Mouse (Mus musculus): ENCODE data around the gene Sh2d2a. TPM values are rescaled to one million over a fixed set of nuclear protein-coding genes. Genes with fewer than 3 reads are reported as not detected.
"Not testable (repeated sequence)": the region's sequence is repeated elsewhere in the genome, so short reads cannot be mapped to it uniquely, and the experiment has no call there.

Gene Sh2d2a
- polyA plus RNA-seq, 1 experiment from 2014 or later: not detected

DNA sequence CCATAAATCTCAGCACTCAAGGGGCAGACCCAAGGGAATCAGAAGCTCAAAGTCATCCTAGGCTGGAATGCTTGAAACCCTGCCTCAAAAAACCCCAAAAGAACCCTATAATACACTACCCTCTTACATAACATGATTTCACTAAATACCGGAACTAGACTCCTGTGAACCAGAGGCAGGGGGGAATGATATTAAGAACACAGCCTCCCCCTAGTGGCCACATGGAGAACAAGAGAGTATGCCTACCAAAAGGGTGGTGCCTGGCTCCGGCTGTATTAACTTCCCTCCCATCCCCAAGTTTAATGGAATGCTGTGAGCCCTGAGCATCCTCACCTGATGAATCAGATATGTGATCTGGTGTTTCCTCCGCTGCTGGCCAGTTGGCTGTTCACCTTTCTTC is 13.3 kb downstream of the Sh2d2a start:
- no peaks in the 10 kb centered on the region for H3K9me3 ChIP-seq
- H3K27ac ChIP-seq (replicated peaks): no peak overlapping the region
- H3K9ac ChIP-seq: no peak overlapping the region
- ATAC-seq (ENCODE audit: low read depth): 0 out of 2 replicates have a peak, but pooled peaks have one; percentile 36
- no peaks in the 10 kb centered on the region for H3K27me3 ChIP-seq
- no peak overlapping the region for H3K4me3 ChIP-seq
- 0 out of 2 replicates have a peak, but pooled peaks cover 4% of the 10 kb centered on the region for H3K4me1 ChIP-seq (replicated peaks)
- WGBS: 35% methylated on average over 3 of the region's 3 CpGs
- no peak overlapping the region for H3K4me2 ChIP-seq
- peaks cover 72% of the 10 kb centered on the region for H3K36me3 ChIP-seq

DNA sequence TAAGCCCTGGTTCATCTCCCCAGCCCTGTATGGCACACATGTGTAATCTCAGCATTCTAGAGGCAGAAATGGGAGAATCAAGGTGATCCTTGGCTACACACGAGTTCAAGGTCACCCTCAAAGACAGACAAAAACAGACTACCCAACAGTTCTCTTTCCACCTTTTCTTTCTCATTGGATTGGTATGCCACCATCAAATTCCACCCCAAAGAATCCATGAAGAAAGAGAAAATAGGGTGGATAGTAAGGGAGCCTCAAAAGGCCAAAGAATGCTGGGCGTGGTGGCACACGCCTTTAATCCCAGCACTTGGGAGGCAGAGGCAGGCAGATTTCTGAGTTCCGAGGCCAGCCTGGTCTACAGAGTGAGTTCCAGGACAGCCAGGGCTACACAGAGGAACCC is 17.6 kb downstream of the Sh2d2a start:
- H3K27ac ChIP-seq (replicated peaks); H3K4me3 ChIP-seq; H3K9ac ChIP-seq; ATAC-seq (ENCODE audit: low read depth); H3K9me3 ChIP-seq; H3K4me1 ChIP-seq (replicated peaks); H3K4me2 ChIP-seq; H3K27me3 ChIP-seq: not testable (repeated sequence)
- peaks cover 79% of the 10 kb centered on the region for H3K36me3 ChIP-seq
- 96% methylated on average over 4 of the region's 4 CpGs for WGBS

DNA sequence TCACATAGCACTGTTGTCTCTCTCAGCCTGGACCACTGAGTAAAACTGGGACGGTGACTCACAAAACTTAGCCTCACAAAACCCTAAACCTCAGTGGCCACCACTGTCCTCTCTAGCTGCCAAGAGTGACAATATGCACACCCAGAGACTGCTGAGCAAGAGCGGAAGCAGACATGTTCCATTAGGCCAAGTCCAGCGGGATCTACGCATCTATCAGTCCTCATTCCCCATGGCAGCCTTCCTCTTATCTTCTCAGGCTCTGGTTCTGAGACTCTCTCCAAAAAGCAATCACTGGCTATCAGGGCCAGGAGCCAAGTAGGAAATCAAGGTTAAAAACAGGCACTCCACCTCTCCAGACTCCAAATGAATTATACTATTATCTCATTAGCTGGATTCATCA is 31.2 kb downstream of the Sh2d2a start:
- WGBS: 85% methylated on average over 4 of the region's 4 CpGs
- Histone ChIP-seq H3K36me3 (peaks cover 27% of the 10 kb centered on the region), H3K9ac (no peak overlapping the region), H3K27ac (replicated peaks) (no peak overlapping the region), H3K4me2 (no peak overlapping the region), H3K4me1 (replicated peaks) (peaks cover 4% of the 10 kb centered on the region), H3K27me3 (no peaks in the 10 kb centered on the region), H3K9me3 (no peaks in the 10 kb centered on the region), H3K4me3 (no peak overlapping the region)
- ATAC-seq (ENCODE audit: low read depth): no peak

DNA sequence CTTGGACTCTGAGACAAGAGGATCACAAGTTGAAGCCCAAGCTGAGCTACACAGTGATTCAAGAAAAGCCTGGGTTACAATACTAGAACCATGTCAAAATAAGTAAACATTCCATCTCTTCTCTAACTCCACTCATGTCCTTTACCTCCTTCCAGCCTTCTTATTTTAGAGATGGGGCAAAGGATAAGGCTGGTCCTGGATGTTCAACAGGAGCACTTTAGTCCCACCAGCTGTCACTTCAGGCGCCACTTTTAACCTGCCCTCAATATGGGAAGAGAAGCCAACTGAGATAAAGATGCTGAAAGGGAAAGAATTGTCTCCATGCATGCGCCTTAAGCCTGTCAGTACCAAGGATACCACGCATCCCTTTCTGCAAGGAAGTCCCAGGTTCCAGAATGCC is 37.7 kb downstream of the Sh2d2a start:
- Histone ChIP-seq H3K9me3 (no peaks in the 10 kb centered on the region), H3K36me3 (peaks cover 16% of the 10 kb centered on the region), H3K4me2 (peak overlapping the region; percentile 98), H3K9ac (peak overlapping the region; percentile 97), H3K27ac (replicated peaks) (no peak overlapping the region), H3K4me1 (replicated peaks) (peaks cover 22% of the 10 kb centered on the region), H3K27me3 (no peaks in the 10 kb centered on the region), H3K4me3 (peak overlapping the region; percentile 99)
- no peak for ATAC-seq (ENCODE audit: low read depth)
- WGBS: 5% methylated on average over 3 of the region's 3 CpGs

DNA sequence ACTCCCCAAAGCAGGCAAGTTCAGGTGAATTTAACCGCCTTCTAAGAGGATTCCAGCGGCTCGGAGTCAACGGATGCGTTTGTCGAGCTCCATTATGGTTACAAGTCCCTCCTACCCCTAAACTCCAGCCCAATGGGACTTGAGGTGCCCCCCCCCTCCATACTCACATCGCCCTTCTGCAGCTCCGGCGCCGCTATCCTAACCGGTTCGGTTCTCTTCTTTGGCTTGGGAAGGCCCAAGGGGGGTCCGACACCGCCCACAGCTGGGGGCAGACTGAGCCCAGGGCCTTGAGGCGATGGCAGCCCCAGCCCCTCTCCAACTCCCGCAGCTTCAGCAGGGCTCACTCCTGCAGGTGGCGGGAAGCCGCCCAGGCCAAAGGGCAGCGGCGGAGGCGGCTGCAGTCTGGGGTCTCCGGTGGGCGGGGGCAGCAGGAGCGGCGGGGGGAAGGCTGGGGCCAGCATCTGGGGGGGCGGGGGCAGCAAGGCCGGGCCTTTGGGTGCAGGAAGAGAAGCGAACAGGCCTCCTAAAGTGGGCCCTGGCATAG is 38.2 kb downstream of the Sh2d2a start:
- no peaks in the 10 kb centered on the region for H3K27me3 ChIP-seq
- peak overlapping the region; percentile 97 for H3K9ac ChIP-seq
- peak overlapping the region; percentile 99 for H3K4me3 ChIP-seq
- WGBS: under 1% methylated on average over 22 of the region's 28 CpGs
- peak overlapping the region; percentile 98 for H3K4me2 ChIP-seq
- peaks cover 22% of the 10 kb centered on the region for H3K4me1 ChIP-seq (replicated peaks)
- peaks cover 13% of the 10 kb centered on the region for H3K36me3 ChIP-seq
- peak; percentile 17 for ATAC-seq (ENCODE audit: low read depth)
- peak overlapping the region; percentile 89 for H3K27ac ChIP-seq (replicated peaks)
- no peaks in the 10 kb centered on the region for H3K9me3 ChIP-seq

DNA sequence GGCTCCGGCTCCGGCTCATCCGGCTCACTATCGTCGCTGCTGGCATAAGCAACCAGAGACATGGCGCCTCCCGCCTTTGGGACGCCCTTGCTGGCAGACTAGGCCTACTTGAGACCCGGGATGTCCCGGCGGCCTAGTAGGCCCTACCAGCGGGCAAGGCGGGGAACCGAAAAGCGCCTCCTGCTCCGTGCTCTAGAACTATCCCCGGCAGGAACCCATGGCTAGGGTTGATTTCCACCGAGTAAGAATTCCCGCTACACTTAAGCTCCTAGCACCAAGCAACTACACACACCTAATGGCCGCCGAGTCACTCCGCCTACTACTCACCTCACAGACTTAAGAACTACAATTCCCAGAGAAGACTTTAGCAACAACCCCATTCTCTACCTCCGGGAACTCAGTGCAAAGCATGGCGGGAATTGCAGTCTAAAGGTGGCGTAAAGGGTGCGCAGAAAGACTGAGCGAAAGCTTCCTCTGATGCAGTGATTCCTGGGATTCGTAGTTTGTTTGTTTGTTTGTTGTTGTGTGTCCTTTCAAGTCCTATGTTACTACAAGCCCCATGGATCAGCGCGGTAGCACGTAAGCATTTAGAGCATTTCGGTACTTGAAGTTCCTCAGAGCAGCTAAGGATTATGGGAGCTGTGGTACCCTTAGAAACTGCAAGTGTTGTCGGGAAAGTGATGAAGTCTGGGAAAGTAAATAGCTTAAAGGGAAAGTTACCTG is 38.9 kb downstream of the Sh2d2a start, which contains the start of gene Prcc:
Gene Prcc, minus strand, starts transcription at position 328 of the 723 bp plus-strand sequence.
- no peaks in the 10 kb centered on the region for H3K27me3 ChIP-seq
- peak within 1 kb of the TSS; percentile 99 for H3K4me3 ChIP-seq
- WGBS: 1% methylated on average over 33 of the region's 33 CpGs
- H3K9ac ChIP-seq: peak within 1 kb of the TSS; percentile 97
- H3K4me2 ChIP-seq: peak within 1 kb of the TSS; percentile 98
- ATAC-seq (ENCODE audit: low read depth): peak; percentile 98
- no peaks in the 10 kb centered on the region for H3K9me3 ChIP-seq
- H3K27ac ChIP-seq (replicated peaks): peak within 1 kb of the TSS; percentile 89
- peaks cover 22% of the 10 kb centered on the region for H3K4me1 ChIP-seq (replicated peaks)
- peaks cover 7% of the 10 kb centered on the region for H3K36me3 ChIP-seq

DNA sequence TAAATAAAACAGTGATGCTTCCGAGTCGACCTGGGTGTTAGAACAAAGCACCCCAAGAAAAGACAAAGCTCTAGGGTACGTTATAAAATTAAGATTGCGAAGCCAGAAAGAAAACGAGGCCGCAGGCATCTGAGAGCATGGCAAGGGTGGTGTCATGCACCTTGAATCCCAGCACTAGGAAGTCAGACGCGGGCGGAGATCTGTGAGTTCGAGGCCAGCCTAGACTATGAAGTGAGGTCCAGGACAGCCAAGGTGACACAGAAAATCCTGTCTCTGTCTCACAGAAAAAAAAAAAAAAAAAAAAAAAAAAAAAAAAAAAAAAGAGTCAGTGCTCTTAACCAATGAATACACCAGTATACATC is 39.4 kb downstream of the Sh2d2a start:
- H3K27me3 ChIP-seq: no peaks in the 10 kb centered on the region
- H3K4me1 ChIP-seq (replicated peaks): peaks cover 22% of the 10 kb centered on the region
- H3K4me2 ChIP-seq: peak overlapping the region; percentile 51
- H3K9me3 ChIP-seq: no peaks in the 10 kb centered on the region
- ATAC-seq (ENCODE audit: low read depth): peak; percentile 29; the same call in 1 of the 2 replicates
- no peak overlapping the region for H3K27ac ChIP-seq (replicated peaks)
- H3K9ac ChIP-seq: peak overlapping the region; percentile 64
- 20% methylated on average over 10 of the region's 10 CpGs for WGBS
- H3K36me3 ChIP-seq: 0 out of 2 replicates have a peak, but pooled peaks cover 3% of the 10 kb centered on the region
- peak overlapping the region; percentile 99 for H3K4me3 ChIP-seq

DNA sequence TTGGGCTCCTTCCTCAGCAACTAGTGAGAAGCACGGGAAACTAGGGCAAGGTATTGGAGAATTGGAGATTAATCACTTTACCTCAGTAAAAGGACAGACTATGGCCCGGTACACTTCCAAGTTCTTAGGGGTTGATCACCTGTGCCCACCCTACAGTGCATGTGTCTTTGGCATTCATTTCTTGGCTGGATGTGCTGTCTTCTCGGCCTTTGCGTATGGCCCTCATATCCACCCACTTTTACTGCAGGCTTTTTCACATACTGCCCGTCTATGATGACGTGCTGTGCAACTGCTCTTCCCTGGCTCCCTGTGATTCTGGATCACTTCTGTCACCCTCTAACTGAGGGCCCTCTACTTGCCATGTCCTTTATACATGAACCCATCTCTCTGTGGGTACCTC is 39.9 kb downstream of the Sh2d2a start:
- 86% methylated on average over 6 of the region's 6 CpGs for whole genome bisulfite sequencing
- peaks cover 22% of the 10 kb centered on the region for H3K4me1 ChIP-seq (replicated peaks)
- H3K27ac ChIP-seq (replicated peaks): no peak overlapping the region
- no peaks in the 10 kb centered on the region for H3K27me3 ChIP-seq
- no peak overlapping the region for H3K9ac ChIP-seq
- H3K4me3 ChIP-seq: peak overlapping the region; percentile 99
- no peaks in the 10 kb centered on the region for H3K9me3 ChIP-seq
- 0 out of 2 replicates have a peak, but pooled peaks cover 3% of the 10 kb centered on the region for H3K36me3 ChIP-seq
- ATAC-seq (ENCODE audit: low read depth): 0 out of 2 replicates have a peak, but pooled peaks have one; percentile 1
- H3K4me2 ChIP-seq: peak overlapping the region; percentile 51

DNA sequence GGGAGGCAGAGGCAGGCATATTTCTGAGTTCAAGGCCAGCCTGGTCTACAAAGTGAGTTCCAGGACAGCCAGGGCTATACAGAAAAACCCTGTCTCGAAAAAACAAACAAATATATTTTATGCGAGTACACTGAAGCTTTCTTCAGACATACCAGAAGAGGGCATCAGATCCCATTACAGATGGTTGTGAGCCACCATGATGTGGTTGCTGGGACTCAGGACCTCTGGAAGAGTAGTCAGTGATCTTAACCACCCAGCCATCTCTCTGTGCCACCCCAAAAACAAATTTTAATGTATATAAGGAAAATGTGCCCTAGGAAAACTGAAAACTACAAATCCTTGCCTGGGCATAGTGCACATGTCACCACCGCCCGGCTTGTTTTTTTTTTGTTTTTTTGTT is 40.8 kb downstream of the Sh2d2a start:
- H3K4me2 ChIP-seq; H3K36me3 ChIP-seq; H3K9me3 ChIP-seq; H3K27ac ChIP-seq (replicated peaks); H3K27me3 ChIP-seq; ATAC-seq (ENCODE audit: low read depth); H3K4me3 ChIP-seq; H3K9ac ChIP-seq: not testable (repeated sequence)
- 80% methylated on average over 4 of the region's 4 CpGs for WGBS
- H3K4me1 ChIP-seq (replicated peaks): peaks cover 20% of the 10 kb centered on the region

DNA sequence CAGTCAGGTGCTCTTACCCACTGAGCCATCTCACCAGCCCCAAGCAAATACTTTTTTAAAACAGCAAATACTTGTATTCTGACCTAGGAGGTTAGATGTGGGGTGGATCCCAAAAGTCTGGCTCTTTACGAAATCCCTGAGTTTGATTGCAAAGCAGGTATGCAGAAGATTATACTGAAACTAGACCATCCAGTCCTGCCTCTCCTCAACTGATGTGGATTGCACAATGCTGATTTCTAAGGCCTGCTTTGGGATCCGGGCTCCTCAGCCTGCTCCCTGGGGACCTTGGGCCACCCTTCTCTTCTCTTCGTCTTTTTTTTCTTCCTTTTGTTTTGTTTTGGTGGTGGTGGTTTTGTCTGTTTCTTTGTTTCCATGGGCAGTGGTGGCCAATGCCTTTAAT is 44.9 kb downstream of the Sh2d2a start:
- Histone ChIP-seq H3K27ac (replicated peaks) (no peak overlapping the region), H3K9ac (no peak overlapping the region), H3K36me3 (no peaks in the 10 kb centered on the region), H3K27me3 (no peaks in the 10 kb centered on the region), H3K9me3 (no peaks in the 10 kb centered on the region), H3K4me2 (no peak overlapping the region), H3K4me1 (replicated peaks) (no peaks in the 10 kb centered on the region), H3K4me3 (no peak overlapping the region)
- ATAC-seq (ENCODE audit: low read depth): no peak
- 58% methylated on average over 3 of the region's 3 CpGs for WGBS

DNA sequence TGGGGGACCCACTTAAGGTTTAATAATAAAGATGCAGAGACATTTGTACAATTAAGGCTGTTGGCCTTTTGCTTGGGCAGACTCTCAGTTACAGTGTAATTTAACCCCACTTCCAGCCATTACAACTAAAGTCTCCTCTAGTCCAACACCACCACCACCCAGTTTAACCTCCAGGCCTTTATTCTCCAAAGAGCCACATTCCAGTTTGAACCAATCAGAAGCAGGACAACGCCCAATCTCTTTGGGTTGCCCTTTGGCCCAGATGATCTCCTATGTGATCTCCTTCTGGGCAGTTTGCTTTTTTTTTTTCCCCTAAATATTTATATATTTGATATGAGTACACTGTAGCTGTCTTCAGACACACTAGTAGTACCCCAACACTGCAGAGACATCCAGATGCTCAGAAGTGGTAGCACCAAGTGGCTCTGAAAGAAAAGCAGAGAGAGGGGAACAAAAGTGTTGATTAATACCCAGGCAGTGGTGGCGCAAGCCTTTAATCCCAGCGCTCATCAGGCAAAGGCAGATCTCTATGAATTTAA is 46.9 kb downstream of the Sh2d2a start:
- no peaks in the 10 kb centered on the region for H3K27me3 ChIP-seq
- no peak overlapping the region for H3K27ac ChIP-seq (replicated peaks)
- no peak for ATAC-seq (ENCODE audit: low read depth)
- no peaks in the 10 kb centered on the region for H3K36me3 ChIP-seq
- 79% methylated on average over 3 of the region's 3 CpGs for WGBS
- no peak overlapping the region for H3K9ac ChIP-seq
- no peak overlapping the region for H3K4me3 ChIP-seq
- H3K4me2 ChIP-seq: no peak overlapping the region
- H3K9me3 ChIP-seq: no peaks in the 10 kb centered on the region
- no peaks in the 10 kb centered on the region for H3K4me1 ChIP-seq (replicated peaks)

DNA sequence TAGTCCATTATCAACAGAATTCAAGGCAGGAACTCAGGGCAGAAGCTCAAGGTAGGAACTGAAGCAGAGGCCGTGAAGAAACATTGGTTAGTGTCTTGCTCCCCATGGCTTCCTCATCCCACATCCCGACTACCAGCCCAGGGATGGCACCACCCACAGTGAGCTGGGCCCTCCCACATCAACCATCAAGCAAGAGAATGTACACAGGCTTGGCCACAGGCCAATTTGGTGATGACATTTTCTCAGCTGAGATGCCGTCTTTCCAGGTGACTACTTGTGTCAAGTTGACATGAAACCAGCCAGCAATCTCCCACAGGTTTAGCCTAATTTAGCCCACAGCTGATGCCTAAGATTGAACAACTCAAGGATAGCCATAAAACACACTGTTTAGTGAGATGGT is 52.7 kb downstream of the Sh2d2a start:
- no peak overlapping the region for H3K4me3 ChIP-seq
- H3K27me3 ChIP-seq: no peaks in the 10 kb centered on the region
- no peaks in the 10 kb centered on the region for H3K9me3 ChIP-seq
- no peak overlapping the region for H3K27ac ChIP-seq (replicated peaks)
- H3K4me2 ChIP-seq: no peak overlapping the region
- H3K4me1 ChIP-seq (replicated peaks): no peaks in the 10 kb centered on the region
- H3K36me3 ChIP-seq: no peaks in the 10 kb centered on the region
- H3K9ac ChIP-seq: no peak overlapping the region
- ATAC-seq (ENCODE audit: low read depth): no peak
- 67% methylated on average over 3 of the region's 3 CpGs for WGBS
